Mouse (Mus musculus) erythroblast, embryonic 14.5 days (primary cell): Measurements from ENCODE around the gene Cdk14.

ENCODE experiments used
- GATA1 ChIP-seq: IDR thresholded peaks from 2 replicates; pipeline ENCODE4 v1.6.1; 2012; ENCODE audit warnings: low read length, inconsistent platforms, mixed read lengths
- TAL1 ChIP-seq: IDR thresholded peaks from 3 replicates; pipeline ENCODE4 v1.6.1; 2012; ENCODE audit warnings: low read length, inconsistent platforms, mixed read lengths

DNA sequence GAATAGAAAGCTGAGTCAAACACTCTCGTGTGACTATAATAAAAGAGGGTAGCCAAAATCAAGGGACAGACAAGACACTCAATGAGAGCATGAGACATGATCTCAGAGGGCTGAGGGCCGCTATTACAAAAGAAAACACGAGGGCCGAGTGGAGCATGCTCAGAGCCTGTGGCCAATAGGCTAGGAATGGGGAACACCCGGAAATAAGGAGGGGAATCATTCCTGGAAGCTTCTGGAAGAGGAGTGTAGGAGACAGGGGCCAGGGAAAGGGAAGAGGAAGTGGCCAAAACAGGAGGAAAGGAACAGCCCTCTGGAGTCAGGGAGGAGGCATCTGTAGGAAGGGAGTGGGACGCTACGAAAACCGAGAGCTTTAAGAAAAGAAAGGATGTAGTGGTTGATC lies 52.6 kb downstream of the Cdk14 start:
- TF ChIP-seq GATA1 (no peak), TAL1 (no peak)
